Mouse (Mus musculus): ENCODE results near the gene Spryd7. TPM values are rescaled to one million over a fixed set of nuclear protein-coding genes. Genes with fewer than 3 reads are reported as not detected.

Spryd7 gene
- 4.2 and 4.6 TPM in 2 replicates for polyA plus RNA-seq (2012; rRNA removed)

GRCm38 (mm10) chr14:61556289-61557147, at the start of gene Spryd7:
Gene Spryd7 (minus strand): TSS chr14:61556886.

GRCm38 (mm10) chr14:61597968-61598367, 41.3 kb upstream of the Spryd7 start, which contains the start of gene Trim13:
Gene Trim13 (plus strand): TSS chr14:61598247.

Other genes with a start within 250 kb of the Spryd7 start
- 1.1 and 1.5 TPM in 2 replicates for gene Arl11, start 247.1 kb downstream of the Spryd7 start, polyA plus RNA-seq (2012; rRNA removed)
- 1.2 TPM in 2 replicates for gene Ebpl, start 196.4 kb downstream of the Spryd7 start, polyA plus RNA-seq (2012; rRNA removed)
- 14.1 and 16.6 TPM in 2 replicates for gene Kpna3, start 117.0 kb downstream of the Spryd7 start, polyA plus RNA-seq (2012; rRNA removed)
- gene Trim13, start 41.4 kb upstream of the Spryd7 start, polyA plus RNA-seq (2012; rRNA removed), result 3.2 and 3.6 TPM in 2 replicates
- 0.07 and 0.11 TPM in 2 replicates for gene Kcnrg, start 50.6 kb upstream of the Spryd7 start, polyA plus RNA-seq (2012; rRNA removed)